Mouse (Mus musculus) cerebellum, postnatal 36 days (tissue): ENCODE results near the gene Treml1.
"Not testable (repeated sequence)": the region's sequence is repeated elsewhere in the genome, so short reads cannot be mapped to it uniquely, and the experiment has no call there.

Experiments
- DNase-seq, 2 experiments: peaks; one replicate each; pipeline ENCODE4 v3.0.0; 2021 to 2022; ENCODE audit warnings: mixed read lengths in 2 of 2

Gene Treml1

DNA sequence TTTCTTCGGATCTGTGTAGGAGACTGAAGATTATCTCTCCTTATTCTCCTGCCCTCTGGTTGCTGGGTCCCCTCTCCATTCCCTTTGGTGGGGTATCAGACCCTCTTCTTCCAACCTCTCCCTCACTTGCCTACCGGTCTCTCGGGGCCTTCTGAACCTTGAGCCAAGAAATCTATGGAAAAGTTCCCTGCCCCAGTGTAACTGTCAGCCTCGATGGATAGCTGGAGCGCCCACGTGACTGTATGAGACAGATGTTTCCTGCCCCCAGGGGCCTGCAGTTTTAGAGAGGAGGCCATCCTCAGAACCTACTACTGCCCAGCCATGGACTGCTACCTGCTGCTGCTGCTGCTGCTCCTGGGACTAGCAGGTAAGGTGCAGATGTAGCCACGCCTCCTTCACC is at the start of gene Treml1:
TSS of gene Treml1 (plus strand) at position 301 of the 400 bp plus-strand sequence.
- no peak for DNase-seq

DNA sequence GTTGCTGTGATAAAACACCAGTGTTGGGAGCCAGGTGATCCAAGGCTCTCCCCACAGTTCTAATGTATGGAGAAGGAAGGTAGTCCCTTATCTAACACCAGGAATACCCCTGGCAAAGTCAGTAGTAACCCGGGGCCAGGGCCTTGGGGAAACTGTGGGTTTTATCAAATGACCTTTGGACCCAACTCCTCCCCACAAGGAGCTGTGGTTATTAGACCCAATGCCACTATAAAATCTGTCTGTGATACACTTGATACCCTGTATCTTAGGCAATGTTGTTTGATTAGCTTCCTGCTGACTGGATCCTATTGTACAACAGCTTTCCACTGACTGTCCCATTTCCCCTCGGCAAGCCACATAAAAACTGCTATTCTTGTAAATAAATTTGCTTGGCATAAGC is 47.6 kb upstream of the Treml1 start:
- DNase-seq: no peak

DNA sequence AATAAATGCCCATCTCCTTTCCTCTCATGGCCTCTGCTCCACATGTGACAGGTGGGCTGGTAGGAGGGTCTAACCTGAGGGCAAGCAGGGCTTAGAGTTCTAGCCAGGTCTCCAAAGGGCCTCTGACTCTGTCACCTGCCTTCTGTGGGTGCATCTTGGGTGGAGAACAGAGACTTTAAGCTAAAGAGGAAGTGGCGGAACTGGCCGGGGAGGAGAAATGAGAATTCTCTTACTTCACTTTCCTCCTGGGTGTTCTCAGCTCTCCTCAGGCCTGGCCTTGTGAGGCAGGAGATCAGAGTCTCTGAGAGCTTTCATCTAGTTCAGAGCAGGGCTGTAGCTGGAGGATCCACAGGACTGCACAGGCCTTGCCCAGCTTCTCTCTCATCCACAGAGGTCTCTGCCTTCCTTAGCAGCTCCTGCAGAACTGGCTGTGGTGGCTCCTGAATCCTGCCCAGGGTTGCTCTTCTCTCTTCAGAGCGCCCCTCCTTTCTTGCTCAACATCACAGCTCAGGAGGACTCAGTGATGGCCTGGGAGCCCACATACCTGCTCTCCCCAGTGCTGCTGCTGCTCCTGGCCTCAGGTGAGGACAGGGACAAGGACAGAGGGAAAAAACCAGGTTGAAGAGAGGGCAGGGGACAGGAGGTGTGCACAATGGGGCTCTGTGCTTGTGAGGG is 43.7 kb upstream of the Treml1 start, which contains the start of gene B430306N03Rik:
TSS of gene B430306N03Rik (plus strand) at position 237 of the 675 bp plus-strand sequence.
- DNase-seq: not testable (repeated sequence)

DNA sequence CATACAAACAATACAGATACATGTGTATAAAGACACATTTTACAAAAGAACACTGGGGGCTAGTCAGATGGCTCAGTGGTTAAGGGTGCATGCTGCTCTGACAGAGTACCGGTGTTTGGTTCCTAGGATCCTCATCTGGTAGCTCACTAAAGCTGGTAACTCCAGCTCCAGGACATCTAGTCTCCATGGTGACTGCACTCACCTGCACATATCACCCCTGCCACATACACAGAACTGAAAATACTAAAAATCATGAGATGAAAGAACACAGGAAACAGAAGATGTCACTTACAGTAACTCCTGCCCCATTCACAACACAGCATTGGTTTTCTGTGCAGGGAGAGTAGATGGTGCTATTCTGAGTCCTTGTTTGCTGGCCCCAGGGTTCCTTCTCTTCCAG is 41.0 kb upstream of the Treml1 start:
- DNase-seq: no peak

DNA sequence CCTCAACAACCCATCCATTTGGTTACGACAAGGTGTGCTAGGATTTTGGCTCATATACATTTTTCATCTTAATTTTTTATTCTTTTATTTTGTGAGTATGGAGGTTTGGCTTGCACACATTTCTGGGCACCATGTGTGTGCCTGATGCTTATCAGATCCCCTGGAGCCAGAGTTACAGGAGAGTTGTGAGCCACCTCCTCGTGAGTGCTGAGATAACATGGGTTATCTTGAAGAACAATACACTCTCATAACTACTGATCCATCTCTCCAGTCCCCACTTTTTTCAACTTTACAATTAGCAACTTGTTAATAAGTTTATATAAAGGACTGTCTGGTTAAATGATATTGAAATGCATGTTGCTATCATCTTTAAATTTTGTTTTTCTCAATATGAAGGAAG is 38.4 kb upstream of the Treml1 start:
- DNase-seq: no peak

DNA sequence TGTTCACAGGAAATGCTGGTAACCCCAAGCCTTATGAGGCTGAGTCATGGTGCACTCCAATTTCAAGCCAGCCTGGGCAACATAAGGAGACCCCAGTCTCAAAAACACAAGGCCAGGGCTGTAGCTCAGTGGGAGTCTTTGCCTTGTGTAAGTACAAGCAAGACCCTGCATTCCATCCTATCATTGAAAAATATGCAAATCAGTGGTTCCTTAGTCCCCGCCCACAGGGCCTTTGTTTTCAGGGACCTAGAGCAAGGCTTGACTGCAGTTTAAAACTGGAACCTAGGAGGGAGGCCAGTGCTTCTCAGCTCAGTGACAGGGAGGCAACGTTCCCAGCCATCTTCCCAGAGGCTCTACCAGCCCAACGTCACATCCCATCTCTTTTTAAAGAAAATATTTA is 36.5 kb upstream of the Treml1 start:
- no peak for DNase-seq

DNA sequence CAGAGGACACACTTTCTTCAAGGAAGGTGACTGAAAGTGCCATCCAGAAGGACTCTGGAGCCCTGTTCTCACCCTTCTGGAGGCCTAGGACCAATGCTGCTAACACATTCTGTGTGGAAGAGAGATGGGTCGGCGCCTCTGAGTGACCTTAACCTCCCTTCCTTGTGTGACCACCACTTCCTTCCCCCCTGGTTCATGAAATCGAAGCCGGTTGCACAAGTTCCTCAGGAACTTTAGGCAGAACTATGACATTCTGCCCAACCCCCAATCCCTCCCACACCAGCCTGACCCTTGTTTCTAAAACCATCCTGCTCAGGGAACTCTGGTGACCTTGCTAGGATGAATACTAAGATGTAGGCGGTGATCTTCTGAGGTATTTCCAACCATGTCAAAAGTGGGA is 35.5 kb upstream of the Treml1 start:
- DNase-seq: no peak

DNA sequence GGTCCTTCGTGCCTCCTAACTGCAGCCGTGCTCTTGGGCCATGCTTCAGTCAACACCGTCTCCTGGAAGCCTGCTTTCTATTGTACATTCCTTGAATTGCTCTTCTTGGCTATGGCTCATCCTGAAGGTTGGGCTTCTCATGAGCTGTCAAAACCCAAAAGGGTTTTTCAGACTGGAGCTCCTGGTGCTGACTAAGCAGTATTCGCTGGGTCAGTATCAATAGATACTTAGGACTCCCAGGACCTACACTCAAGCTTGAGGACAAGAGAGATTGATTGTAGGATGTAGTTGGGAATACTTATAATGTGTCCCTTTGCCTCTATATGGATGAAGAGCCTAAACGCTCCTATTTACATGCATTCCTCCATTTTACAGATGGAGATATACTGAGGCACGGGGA is 34.6 kb upstream of the Treml1 start:
- DNase-seq: no peak

DNA sequence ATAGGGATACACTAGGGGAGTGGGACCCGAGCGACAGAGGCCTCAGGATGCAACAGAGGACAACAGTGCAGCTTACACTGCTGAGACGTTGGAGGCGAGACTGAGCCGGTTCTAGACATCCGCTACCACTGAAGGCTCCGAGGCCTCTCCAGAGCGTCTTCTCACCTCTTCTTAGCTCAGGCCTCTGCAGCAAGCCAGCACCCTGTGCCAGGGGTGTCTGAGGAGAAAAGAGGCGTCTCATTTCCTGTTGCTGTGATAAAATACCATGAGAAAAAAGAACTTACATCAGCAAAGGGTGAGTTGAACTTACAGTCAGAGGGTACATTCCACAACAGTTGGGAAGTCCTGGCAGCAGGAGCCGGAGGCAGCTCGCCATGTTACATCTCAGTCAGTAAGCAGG is 34.1 kb upstream of the Treml1 start:
- DNase-seq: no peak

DNA sequence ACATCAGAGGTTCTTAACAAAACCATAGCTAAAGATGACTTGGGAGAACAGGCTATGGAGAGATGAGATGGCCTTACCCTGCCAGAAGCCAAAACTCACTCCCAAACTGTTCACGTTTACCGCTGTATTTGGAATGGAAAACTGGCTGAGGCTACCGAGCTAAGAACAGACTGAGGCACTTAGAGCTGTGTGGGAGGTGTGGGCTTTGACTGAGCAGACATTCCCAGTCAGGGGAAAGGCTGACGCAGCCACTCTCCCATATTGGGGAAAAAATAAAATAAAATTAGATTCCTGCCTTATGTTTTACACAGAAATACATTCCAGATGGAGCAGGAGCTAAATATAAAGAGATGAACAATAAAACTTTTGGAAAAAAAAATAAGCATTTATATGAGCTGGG is 33.1 kb upstream of the Treml1 start:
- no peak for DNase-seq

DNA sequence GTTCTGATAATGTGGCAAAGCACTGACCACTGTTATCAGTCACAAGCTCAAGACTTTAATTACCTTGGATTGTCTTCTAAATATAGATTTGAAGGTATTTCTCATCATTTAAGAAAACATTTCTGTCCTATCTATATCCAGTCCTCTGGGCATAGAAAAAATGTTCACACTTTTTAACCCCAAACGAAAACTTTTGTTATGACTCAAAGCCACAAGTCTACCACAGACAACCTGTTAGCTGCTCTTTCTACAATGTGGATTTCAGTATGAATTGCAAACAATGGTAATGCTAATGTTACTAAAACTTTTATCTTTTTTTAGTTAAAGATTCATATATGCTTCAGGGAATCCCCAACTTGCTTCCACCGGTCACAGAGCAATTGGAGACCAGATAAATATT is 27.2 kb upstream of the Treml1 start:
- no peak for DNase-seq

DNA sequence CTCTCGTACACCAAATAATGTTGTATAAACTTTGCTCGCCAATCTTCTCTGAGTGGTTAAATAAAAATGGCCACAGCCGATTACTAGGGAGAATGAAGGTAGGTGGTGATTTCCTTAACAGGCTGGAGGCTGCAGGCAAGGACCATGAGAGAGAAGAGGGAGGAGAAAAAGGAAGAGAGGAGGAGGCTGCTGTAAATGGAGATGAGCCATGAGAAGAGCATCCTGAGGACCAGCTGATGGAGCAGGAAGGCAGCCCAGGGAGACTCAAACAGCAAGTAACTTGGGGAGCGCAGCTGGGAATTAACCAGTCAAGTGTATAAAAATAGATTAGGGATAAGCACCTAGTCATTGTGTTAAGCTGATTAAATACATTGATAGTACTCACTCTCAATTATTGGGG is 25.5 kb upstream of the Treml1 start:
- DNase-seq: no peak

DNA sequence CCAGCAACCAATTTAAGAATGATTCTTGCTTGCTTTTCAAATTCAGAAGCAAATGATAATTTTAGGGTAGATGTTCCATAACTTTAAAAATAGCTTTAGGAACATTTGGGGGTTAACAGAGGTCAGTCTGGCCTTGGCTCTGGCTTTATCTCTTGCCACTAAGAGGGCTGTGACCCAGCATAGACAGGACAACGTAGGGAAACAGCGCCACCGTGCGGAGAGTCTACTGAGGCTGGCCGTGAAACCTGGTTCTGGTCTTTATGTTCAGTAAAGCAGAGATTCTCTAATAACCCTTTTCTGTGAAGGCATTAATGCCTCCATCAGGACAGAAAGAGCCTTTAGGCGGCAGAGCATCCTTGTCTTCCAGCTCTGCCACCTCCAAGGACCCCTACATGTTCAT is 22.9 kb upstream of the Treml1 start:
- peak; percentile 64 to 68 for DNase-seq

DNA sequence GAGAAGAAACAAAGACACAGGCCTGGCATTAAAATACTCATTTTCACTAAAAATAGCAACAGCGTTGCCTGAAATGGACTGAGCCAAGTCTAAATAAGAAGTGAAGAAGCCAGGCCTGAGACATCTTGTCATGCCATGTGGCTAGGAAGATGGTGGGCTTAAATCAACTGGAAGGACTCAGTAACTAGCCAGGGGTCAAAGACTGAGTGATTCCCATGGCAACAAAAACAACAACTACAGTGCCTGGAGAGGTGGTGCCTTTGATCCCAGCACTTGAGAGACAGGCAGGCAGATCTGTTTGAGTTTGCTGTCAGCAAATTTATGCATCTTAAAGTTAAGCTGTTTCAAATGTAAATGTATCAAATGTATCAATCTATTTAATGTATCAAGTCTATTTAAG is 19.4 kb upstream of the Treml1 start:
- DNase-seq: no peak

DNA sequence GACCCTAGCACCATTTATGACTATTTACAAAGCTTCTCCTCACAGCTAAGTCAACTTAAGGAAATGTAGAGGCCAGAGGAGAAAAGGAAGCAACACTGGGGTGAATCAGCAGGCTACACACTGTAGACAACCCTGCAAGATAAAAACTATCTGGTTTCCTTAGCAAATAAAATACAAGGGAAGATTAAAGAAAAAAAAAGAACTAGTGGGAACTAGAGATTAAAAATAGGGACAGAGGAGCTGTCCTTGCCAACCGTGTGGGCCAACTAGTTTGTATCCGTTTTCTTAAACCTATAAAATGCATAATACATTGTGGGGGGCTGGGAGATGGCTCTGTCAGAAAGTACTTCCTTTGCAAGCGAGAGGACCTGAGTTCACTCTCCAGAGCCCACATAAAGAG is 17.8 kb upstream of the Treml1 start:
- DNase-seq: no peak

DNA sequence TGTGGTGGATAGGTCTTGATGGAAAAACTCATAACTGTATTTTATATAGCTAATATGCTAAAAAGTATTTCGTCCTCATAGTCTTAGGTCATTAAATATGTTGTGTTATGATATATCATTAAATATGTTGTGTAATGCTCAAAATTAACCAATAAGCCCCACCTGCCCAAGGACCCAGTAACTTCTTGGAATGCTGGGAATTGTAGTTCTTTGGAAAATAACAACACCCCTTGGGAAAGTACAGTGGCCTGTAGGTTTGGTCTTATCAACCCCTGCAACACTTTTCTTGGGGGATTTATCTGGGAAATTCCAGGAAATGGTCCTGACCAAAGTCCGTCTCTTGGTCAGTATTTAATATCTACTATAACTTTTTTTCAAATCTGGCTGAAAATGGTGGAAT is 16.7 kb upstream of the Treml1 start:
- no peak for DNase-seq

DNA sequence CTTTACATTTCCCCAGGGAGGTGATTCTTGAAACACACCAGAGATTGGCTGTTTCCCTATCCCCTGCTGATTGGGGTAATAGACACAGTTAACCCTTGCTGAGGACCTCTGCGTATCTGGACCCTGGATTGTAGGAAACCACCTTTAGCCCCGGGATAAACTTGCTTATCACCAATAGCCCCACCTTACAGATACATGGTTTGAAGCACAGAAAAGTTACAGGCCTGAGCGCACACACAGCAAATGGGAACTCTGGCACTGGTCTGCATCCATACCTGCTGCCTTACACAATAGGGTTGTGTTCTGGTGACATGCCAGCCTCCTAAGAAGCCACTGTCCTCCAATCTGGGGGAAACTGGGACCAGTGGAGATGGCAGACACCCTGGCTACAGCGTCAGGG is 13.9 kb upstream of the Treml1 start:
- no peak for DNase-seq

DNA sequence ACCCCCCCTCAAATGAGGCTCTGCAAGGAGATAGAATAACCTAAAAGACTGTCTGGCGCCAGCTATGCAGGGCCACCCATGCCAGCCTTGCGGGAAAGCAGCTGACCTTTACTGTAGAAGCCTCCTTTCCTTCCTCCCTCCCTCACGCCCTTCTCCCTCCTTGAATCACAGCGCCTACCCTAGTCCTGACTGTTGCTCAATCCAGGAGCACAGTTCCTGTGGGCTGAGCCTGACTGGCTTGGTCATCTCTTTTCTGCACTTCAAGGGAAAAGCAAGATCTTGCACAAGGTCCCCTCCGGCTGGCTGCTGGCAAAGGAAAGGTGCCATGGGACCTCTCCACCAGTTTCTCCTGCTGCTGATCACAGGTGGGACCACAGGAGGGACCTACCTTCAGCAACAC is 13.5 kb upstream of the Treml1 start, which contains the start of gene Trem2:
TSS of gene Trem2 (plus strand) at position 171 of the 400 bp plus-strand sequence.
- DNase-seq: no peak

DNA sequence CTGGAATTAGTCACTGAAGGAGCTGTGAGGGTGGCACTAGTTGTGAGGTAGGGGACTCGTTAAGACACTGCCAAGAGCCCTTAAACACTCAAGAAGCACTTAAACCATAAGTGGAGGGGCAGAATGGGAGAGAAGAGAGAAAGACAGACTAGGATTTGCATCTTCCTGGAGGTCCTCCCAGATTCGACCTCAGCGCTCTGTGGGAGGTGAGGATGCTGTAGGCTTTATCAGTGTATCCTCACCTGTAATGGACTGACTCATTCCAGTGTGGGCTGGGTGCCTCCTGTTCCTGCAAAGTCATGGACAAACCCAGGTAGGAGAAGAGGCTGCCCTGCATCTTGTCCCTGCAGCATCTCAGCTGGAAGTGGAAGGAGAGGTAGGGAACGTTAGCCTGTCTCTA is 12.9 kb upstream of the Treml1 start:
- DNase-seq: no peak

DNA sequence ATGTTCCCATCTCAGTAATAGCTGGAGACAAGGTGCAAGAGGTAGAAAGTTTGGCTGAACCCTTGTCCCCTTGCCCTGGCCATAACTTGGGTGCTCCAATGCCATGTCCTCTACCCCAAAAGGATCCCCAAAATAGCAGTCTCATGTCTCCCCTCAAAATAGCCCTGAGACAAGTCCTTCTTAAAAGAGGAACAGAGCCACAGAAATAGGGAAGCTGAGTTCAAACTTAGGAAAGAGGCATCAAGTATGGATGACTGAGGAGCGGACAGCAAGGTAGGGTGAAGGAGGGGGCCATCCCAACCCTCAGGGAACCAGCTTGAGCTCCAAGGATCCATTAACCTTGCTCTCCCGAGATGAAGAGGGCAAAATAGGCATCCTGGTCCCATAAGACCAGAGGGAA is 12.4 kb upstream of the Treml1 start:
- DNase-seq: no peak

DNA sequence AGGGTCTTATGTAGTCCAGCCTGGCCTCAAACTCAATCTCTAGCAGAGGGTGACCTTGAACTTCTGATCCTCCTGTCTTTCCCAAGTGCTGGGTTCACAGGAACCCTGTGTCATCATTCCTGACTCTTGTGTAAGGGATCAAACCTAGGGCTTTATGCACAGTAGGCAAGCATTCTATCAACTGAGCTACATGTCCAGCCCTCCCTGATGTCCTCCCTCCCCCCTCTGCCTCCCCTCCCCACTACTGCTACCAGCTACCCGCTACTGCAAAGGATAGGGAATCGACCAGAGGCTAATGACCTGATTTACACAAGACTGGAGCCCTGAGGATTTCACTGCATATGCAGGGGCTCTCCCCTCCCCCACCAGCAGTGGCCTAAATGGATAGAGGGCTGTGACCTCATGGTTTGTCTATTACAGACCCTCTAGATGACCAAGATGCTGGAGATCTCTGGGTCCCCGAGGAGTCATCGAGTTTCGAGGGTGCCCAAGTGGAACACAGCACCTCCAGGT is 9.0 kb upstream of the Treml1 start:
- DNase-seq: no peak

DNA sequence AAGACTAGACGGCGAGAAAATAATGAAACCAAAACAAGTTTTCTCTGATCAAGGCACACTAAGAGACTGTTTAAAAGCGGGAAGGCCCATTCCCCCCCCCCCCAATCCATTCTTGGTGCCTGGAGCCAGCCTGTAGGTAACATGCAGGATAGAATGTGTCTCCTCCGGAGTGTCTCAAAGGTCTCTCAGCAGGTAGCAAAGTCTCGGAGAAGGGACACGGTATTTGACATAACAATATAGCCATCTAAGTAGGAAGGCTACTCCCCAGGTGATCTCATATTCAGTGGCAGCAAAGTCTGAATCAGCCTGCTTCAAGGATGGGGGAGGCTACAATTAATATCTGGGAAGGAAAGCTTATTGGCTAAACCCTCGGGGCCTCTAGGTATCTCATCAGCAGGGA is 6.7 kb upstream of the Treml1 start:
- not testable (repeated sequence) for DNase-seq

DNA sequence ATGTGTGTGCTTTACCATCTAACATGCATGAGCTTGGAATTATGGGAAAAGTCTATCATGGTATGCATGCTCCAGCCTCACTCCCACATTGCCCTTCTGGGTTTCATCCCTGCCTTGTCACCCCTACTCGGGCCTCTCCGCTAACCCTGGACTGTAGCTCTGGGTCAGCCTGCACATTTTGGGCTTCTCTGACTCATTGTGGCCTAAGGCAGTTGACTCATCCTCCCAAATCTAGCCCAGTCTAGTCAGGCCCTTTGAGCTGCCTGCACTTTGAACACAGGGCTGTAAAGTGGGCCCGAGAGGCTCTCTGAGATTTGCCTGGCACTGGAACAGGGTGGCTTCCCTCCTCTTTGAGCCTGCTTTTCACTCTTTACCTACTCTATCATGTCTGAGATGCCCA is 3.9 kb upstream of the Treml1 start:
- no peak for DNase-seq

DNA sequence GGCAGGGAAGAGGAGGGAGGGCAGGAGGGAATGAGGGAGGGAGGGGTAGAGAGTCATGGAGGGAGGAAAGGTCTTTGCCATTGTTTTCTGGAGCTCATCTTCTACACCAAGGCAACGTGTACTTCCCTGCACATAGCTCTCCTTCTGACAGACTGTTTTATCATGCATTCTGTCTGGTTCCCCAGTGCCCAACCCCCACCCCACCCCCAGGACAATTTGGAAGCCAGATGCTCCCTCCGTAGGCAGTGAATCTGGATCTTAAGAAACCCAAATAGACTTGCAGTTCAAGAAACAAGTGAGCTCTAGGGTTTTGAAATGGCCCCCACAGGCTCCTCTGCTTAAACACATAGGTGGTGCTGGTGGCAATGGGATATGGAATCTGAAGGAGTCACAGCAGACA is 1.8 kb upstream of the Treml1 start:
- DNase-seq: no peak

DNA sequence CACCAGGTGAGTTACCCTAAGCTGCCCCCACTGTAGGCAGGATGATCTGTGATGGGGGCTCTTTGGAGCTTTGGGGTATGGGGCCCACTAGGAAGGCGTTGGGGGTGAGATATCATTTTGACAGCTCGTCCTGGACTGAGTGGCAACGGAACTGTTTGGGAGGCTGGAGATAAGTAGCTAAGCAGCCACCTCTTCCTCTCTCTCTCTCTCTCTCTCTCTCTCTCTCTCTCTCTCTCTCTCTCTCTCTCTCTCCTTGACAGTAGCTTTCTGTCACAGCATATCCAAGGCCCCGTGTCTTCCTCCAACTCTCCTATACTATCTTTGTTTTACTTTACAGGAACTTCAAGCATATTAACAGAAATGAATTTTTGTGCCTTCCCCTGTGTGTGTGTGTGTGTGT is 746 bp downstream of the Treml1 start:
- DNase-seq: no peak
